Mouse (Mus musculus): ENCODE data around the gene Slc25a24. TPM values are rescaled to one million over a fixed set of nuclear protein-coding genes. Genes with fewer than 3 reads are reported as not detected.

Slc25a24 gene
- polyA plus RNA-seq, 1 experiment from 2014 or later: 5.0 TPM

- no peaks in the 10 kb centered on the region for H3K9me3 ChIP-seq (replicated peaks; ENCODE audit: control insufficient read depth, low read length)
- H3K4me2 ChIP-seq (ENCODE audit: low read length): no peak overlapping the region
- WGBS: 90% methylated on average over 2 of the region's 2 CpGs
- no peaks in the 10 kb centered on the region for H3K4me1 ChIP-seq (ENCODE audit: control insufficient read depth, insufficient read depth, low read length)
- no peak overlapping the region for H3K9ac ChIP-seq (ENCODE audit: low read length)
- ATAC-seq: no peak
- H3K27ac ChIP-seq (ENCODE audit: low read depth, low read length): no peak overlapping the region
- no peak for DNase-seq (ENCODE audit: low spot score)
- H3K4me3 ChIP-seq (ENCODE audit: low read depth, low read length): no peak overlapping the region
- H3K27me3 ChIP-seq (replicated peaks; ENCODE audit: control insufficient read depth, insufficient read depth, low read length): no peaks in the 10 kb centered on the region
- H3K36me3 ChIP-seq (ENCODE audit: control insufficient read depth, insufficient read depth, low read length): no peaks in the 10 kb centered on the region
Measured at GRCm38 (mm10) chr3:109196166-109196565, 73.2 kb downstream of the Slc25a24 start.

GRCm38 (mm10) chr3:109199280-109199679 lies 76.3 kb downstream of the Slc25a24 start:
- Histone ChIP-seq H3K27me3 (replicated peaks; ENCODE audit: control insufficient read depth, insufficient read depth, low read length) (no peaks in the 10 kb centered on the region), H3K9me3 (replicated peaks; ENCODE audit: control insufficient read depth, low read length) (no peaks in the 10 kb centered on the region), H3K27ac (ENCODE audit: low read depth, low read length) (no peak overlapping the region), H3K4me3 (ENCODE audit: low read depth, low read length) (no peak overlapping the region), H3K36me3 (ENCODE audit: control insufficient read depth, insufficient read depth, low read length) (no peaks in the 10 kb centered on the region), H3K4me2 (ENCODE audit: low read length) (no peak overlapping the region), H3K4me1 (ENCODE audit: control insufficient read depth, insufficient read depth, low read length) (no peaks in the 10 kb centered on the region), H3K9ac (ENCODE audit: low read length) (no peak overlapping the region)
- 91% methylated on average over 1 of the region's 1 CpGs for WGBS
- ATAC-seq: no peak
- no peak for DNase-seq (ENCODE audit: low spot score)

- 94% methylated on average over 3 of the region's 3 CpGs for WGBS
- no peak for ATAC-seq
- no peak overlapping the region for H3K27ac ChIP-seq (ENCODE audit: low read depth, low read length)
Measured at GRCm38 (mm10) chr3:109212322-109212721, 89.4 kb downstream of the Slc25a24 start.

GRCm38 (mm10) chr3:109216352-109216751 lies 93.4 kb downstream of the Slc25a24 start:
- H3K4me1 ChIP-seq (ENCODE audit: control insufficient read depth, insufficient read depth, low read length): no peaks in the 10 kb centered on the region
- H3K27ac ChIP-seq (ENCODE audit: low read depth, low read length): no peak overlapping the region
- no peaks in the 10 kb centered on the region for H3K36me3 ChIP-seq (ENCODE audit: control insufficient read depth, insufficient read depth, low read length)
- ATAC-seq: no peak
- no peak overlapping the region for H3K4me2 ChIP-seq (ENCODE audit: low read length)
- H3K27me3 ChIP-seq (replicated peaks; ENCODE audit: control insufficient read depth, insufficient read depth, low read length): no peaks in the 10 kb centered on the region
- H3K4me3 ChIP-seq (ENCODE audit: low read depth, low read length): no peak overlapping the region
- H3K9me3 ChIP-seq (replicated peaks; ENCODE audit: control insufficient read depth, low read length): no peaks in the 10 kb centered on the region
- no peak overlapping the region for H3K9ac ChIP-seq (ENCODE audit: low read length)
- no peak for DNase-seq (ENCODE audit: low spot score)

More at GRCm38 (mm10) chr3:109212322-109212721, 89.4 kb downstream of the Slc25a24 start:
- no peak for DNase-seq (ENCODE audit: low spot score)
- Histone ChIP-seq H3K9ac (ENCODE audit: low read length) (no peak overlapping the region), H3K36me3 (ENCODE audit: control insufficient read depth, insufficient read depth, low read length) (no peaks in the 10 kb centered on the region), H3K4me3 (ENCODE audit: low read depth, low read length) (no peak overlapping the region), H3K4me2 (ENCODE audit: low read length) (no peak overlapping the region), H3K4me1 (ENCODE audit: control insufficient read depth, insufficient read depth, low read length) (no peaks in the 10 kb centered on the region), H3K9me3 (replicated peaks; ENCODE audit: control insufficient read depth, low read length) (no peaks in the 10 kb centered on the region), H3K27me3 (replicated peaks; ENCODE audit: control insufficient read depth, insufficient read depth, low read length) (no peaks in the 10 kb centered on the region)

Other genes starting within 250 kb of the Slc25a24 start
- 0.07 TPM in 1 of 2 replicates, not detected in the other for gene Fndc7, start 233.1 kb upstream of the Slc25a24 start, polyA plus RNA-seq (2014; fragmentation: Nextera tagmentation; extraction: Ambion mirVana)
- 33.9 and 42.6 TPM in 2 replicates for gene Prpf38b, start 211.4 kb upstream of the Slc25a24 start, polyA plus RNA-seq (2014; fragmentation: Nextera tagmentation; extraction: Ambion mirVana)
- 1.2 and 1.8 TPM in 2 replicates for gene Henmt1, start 183.3 kb upstream of the Slc25a24 start, polyA plus RNA-seq (2014; fragmentation: Nextera tagmentation; extraction: Ambion mirVana)
- gene Gm9857, start 182.7 kb upstream of the Slc25a24 start, polyA plus RNA-seq (2014; fragmentation: Nextera tagmentation; extraction: Ambion mirVana): not detected in 2 replicates
- 11.1 and 11.6 TPM in 2 replicates for gene Fam102b, start 95.5 kb upstream of the Slc25a24 start, polyA plus RNA-seq (2014; fragmentation: Nextera tagmentation; extraction: Ambion mirVana)
- gene Slc25a54, start 42.7 kb upstream of the Slc25a24 start, polyA plus RNA-seq (2014; fragmentation: Nextera tagmentation; extraction: Ambion mirVana): not detected in 2 replicates
- 7.4 and 7.5 TPM in 2 replicates for gene Vav3, start 217.5 kb downstream of the Slc25a24 start, polyA plus RNA-seq (2014; fragmentation: Nextera tagmentation; extraction: Ambion mirVana)